Mouse (Mus musculus) heart, postnatal 36 days (tissue): ENCODE measurements around the gene Ap3d1. TPM values are rescaled to one million over a fixed set of nuclear protein-coding genes. Genes with fewer than 3 reads are reported as not detected.

Experiments
- DNase-seq, 2 experiments: peaks; one replicate each; pipeline ENCODE4 v3.0.0; 2021 to 2022
- intact Hi-C: fragments of 180-260 bp; cut with DNase I; formaldehyde crosslinking; loops from one replicate; pipeline ENCODE4 v1.15.1; 2025
- total RNA-seq, 2 experiments: library from RNA; stranded (reverse); gene quantifications; 2 replicates each; pipeline ENCODE4 v1.2.3; 2021

Ap3d1 gene
- total RNA-seq, 2 experiments from 2014 or later: 35.1 to 43.5 TPM

DNA sequence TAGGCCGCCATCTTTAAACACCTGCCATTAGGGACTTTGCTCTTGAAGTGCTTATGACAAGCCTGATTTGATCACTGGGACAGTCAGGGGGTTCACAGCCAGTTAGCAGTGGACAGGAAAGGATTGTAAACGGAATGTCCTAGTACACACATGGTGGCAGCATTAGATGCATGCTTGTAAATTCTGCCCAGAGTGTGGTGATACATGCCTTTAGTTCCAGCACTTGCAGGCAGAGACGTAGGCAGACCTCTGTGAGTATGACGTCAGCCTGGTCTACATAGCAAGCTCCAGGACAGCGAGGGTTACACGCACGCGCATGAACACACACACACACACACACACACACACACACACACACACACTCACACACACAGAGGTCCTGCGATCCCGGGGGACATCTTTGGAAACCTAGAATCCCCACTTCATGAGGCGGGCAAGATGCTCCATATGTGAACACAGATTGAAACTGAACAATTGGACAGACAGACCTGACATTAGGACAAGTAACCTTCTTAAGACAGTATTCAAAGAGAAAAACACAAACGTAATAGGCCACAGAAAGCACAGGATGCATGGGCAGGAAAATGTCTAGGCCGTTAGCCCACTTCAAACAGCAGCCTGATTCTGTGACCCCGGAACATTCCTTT, 83.7 kb downstream of the Ap3d1 start:
- DNase-seq: no peak
- intact Hi-C loops: loop anchor here (1.0 kb wide), 1 partner anchor 80 kb away; no protein-coding TSS in a partner anchor

Other genes starting within 250 kb of the Ap3d1 start
- not detected for gene Onecut3, start 247.4 kb downstream of the Ap3d1 start, total RNA-seq
- gene Atp8b3, start 203.1 kb downstream of the Ap3d1 start, total RNA-seq: not detected
- 10 to 100 TPM; 12.3 to 13.7 TPM for gene Rexo1, start 180.7 kb downstream of the Ap3d1 start, total RNA-seq
- 1 to 10 TPM; 3.6 to 4.5 TPM for gene Klf16, start 164.9 kb downstream of the Ap3d1 start, total RNA-seq
- gene Abhd17a, start 151.9 kb downstream of the Ap3d1 start, total RNA-seq: 10 to 100 TPM; 48.3 to 51.2 TPM
- gene Scamp4, start 139.4 kb downstream of the Ap3d1 start, total RNA-seq: 10 to 100 TPM; 19.7 to 22.1 TPM
- gene Adat3, start 139.4 kb downstream of the Ap3d1 start, total RNA-seq: 1 to 10 TPM in 1 of 2 experiments, under 1 TPM in 1; 0.49 to 1.4 TPM
- under 1 TPM; 0.41 to 0.58 TPM for gene Gm49322, start 136.2 kb downstream of the Ap3d1 start, total RNA-seq
- gene Csnk1g2, start 119.4 kb downstream of the Ap3d1 start, total RNA-seq: 100 to 1,000 TPM; 111 to 119 TPM
- gene Btbd2, start 85.2 kb downstream of the Ap3d1 start, total RNA-seq: 10 to 100 TPM; 45.5 to 46.8 TPM
- 100 to 1,000 TPM; 223 to 233 TPM for gene Mknk2, start 64.2 kb downstream of the Ap3d1 start, total RNA-seq
- 1 to 10 TPM; 5.3 to 6.7 TPM for gene Mob3a, start 40.3 kb downstream of the Ap3d1 start, total RNA-seq
- 1 to 10 TPM; 2.5 to 2.9 TPM for gene Izumo4, start 40.1 kb downstream of the Ap3d1 start, total RNA-seq
- 10 to 100 TPM; 22.5 to 27.0 TPM for gene Dot1l, start 12.9 kb upstream of the Ap3d1 start, total RNA-seq
- gene Sf3a2, start 55.9 kb upstream of the Ap3d1 start, total RNA-seq: 10 to 100 TPM; 29.5 to 29.7 TPM
- gene Plekhj1, start 56.4 kb upstream of the Ap3d1 start, total RNA-seq: 10 to 100 TPM; 29.3 to 31.3 TPM
- gene Amh, start 63.0 kb upstream of the Ap3d1 start, total RNA-seq: under 1 TPM; 0.22 to 0.53 TPM
- gene Jsrp1, start 71.2 kb upstream of the Ap3d1 start, total RNA-seq: under 1 TPM in 1 of 2 experiments, not detected in 1; 0.46 TPM
- gene Oaz1, start 84.4 kb upstream of the Ap3d1 start, total RNA-seq: 100 to 1,000 TPM; 850 to 884 TPM
- gene Lingo3, start 101.8 kb upstream of the Ap3d1 start, total RNA-seq: 1 to 10 TPM; 6.4 to 8.9 TPM
- gene Lsm7, start 112.9 kb upstream of the Ap3d1 start, total RNA-seq: 10 to 100 TPM; 19.6 to 25.4 TPM
- 10 to 100 TPM; 15.6 to 19.1 TPM for gene Sppl2b, start 113.0 kb upstream of the Ap3d1 start, total RNA-seq
- gene Tmprss9, start 129.6 kb upstream of the Ap3d1 start, total RNA-seq: not detected
- 100 to 1,000 TPM; 129 to 145 TPM for gene Timm13, start 158.7 kb upstream of the Ap3d1 start, total RNA-seq
- 1 to 10 TPM; 3.6 to 4.9 TPM for gene Lmnb2, start 176.0 kb upstream of the Ap3d1 start, total RNA-seq
- 10 to 100 TPM; 11.0 to 18.7 TPM for gene Gadd45b, start 187.8 kb upstream of the Ap3d1 start, total RNA-seq